ENCODE assay signal across 14 mouse cellular contexts in the genomic region with DNA sequence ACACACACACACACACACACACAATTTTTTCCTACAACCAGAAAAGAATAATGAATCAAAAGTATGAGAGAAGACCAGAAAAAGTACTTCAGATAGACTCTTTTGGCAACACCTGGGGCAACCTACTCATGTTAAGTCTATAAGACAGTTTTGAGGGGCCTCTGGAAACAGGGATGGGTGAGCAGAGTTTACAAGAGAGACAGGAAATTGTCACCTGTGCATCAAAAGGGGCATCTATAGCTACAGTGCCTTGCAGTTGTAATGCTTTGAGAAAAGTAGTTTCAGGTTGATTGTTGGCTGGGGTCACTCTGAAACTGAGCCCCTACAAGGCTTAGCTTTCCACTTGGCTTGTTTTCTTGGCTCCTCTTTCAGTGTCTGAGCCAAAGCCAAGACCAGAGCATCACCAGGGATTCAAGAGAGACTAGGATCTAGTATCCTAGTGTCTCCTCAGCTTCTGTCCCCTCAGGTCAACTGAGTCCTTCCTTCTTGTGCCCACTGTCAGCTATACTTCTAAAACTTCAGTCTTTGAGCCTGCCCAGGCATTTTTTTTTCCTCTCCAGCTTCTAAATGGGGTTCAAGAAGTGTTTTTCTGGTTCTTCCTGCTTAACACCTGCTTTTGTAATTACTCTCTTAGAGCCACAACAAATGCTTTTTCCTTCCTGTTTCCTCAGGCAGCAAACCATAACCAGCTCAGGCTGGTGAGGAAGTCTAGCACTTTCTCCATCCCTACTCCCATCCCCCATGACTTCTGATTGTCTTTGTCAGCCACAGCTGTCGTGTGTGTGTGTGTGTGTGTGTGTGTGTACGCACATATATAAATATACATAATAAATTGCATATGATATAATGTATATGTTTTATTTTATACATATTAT. TPM values are rescaled to one million over a fixed set of nuclear protein-coding genes. Genes with fewer than 3 reads are reported as not detected.
DNase-seq lines count a peak whose midpoint lies in the region; ATAC-seq and TF ChIP-seq lines count a peak whose summit lies in the region.
"Had no signal": no experiment of that assay in that cellular context is flagged by ENCODE, and none has a peak within 500 bp of the region (broad histone marks: within the 10 kb centered on the region; RNA-seq: fewer than 3 reads in every experiment).

No protein-coding gene starts in this region.

- ATAC-seq in heart, embryonic 12.5 days (ENCODE audit: insufficient number of reproducible peaks, low FRiP score) = no peak
- ATAC-seq in megakaryocyte, adult 5-6 weeks (ENCODE audit: poor library complexity, severe bottlenecking) = peak; percentile 95
- no peak for ATAC-seq in erythroblast, adult 5-6 weeks (replicated peaks; ENCODE audit: low FRiP score, poor library complexity, severe bottlenecking)
- no peak for ATAC-seq in kidney, embryonic 15.5 days (replicated peaks; ENCODE audit: low FRiP score)

- H3K27me3 ChIP-seq in heart, embryonic 12.5 days (replicated peaks) = no peaks in the 10 kb centered on the region
- H3K27me3 ChIP-seq in kidney, embryonic 15.5 days = no peaks in the 10 kb centered on the region
- H3K27me3 ChIP-seq: limb, embryonic 12.5 days; neural tube, embryonic 12.5 days had no signal

- no peaks in the 10 kb centered on the region for H3K9me3 ChIP-seq in heart, embryonic 12.5 days (replicated peaks)
- no peaks in the 10 kb centered on the region for H3K9me3 ChIP-seq in kidney, embryonic 15.5 days (replicated peaks)
- H3K9me3 ChIP-seq: limb, embryonic 12.5 days; megakaryocyte, embryonic 14.5 days; neural tube, embryonic 12.5 days had no signal

- DNase-seq in heart, adult 18-20 months = peak; percentile 32 to 59
- DNase-seq in 416B (ENCODE audit: low read depth) = peak; percentile 29
- no peak for DNase-seq in right cerebral cortex, postnatal 36 days (ENCODE audit: low spot score in 2 of 2)
- DNase-seq: cerebellum, adult 2 months had no signal

- no peaks in the 10 kb centered on the region for H3K36me3 ChIP-seq in heart, embryonic 12.5 days
- no peaks in the 10 kb centered on the region for H3K36me3 ChIP-seq in kidney, embryonic 15.5 days
- H3K36me3 ChIP-seq: limb, embryonic 12.5 days; neural tube, embryonic 12.5 days had no signal

- H3K4me2 ChIP-seq in heart, embryonic 12.5 days = no peak overlapping the region
- H3K4me2 ChIP-seq in kidney, embryonic 15.5 days = no peak overlapping the region
- H3K4me2 ChIP-seq: limb, embryonic 12.5 days; neural tube, embryonic 12.5 days had no signal

- no peak overlapping the region for H3K9ac ChIP-seq in heart, embryonic 12.5 days
- no peak overlapping the region for H3K9ac ChIP-seq in kidney, embryonic 15.5 days
- H3K9ac ChIP-seq: limb, embryonic 12.5 days; neural tube, embryonic 12.5 days had no signal

- H3K4me3 ChIP-seq in heart, embryonic 12.5 days = no peak overlapping the region
- no peak overlapping the region for H3K4me3 ChIP-seq in bone marrow macrophage, adult 2 months (ENCODE audit: insufficient read depth, low read length)
- H3K4me3 ChIP-seq in kidney, embryonic 15.5 days (replicated peaks) = no peak overlapping the region
- H3K4me3 ChIP-seq: erythroblast, embryonic 14.5 days; limb, embryonic 12.5 days; megakaryocyte, embryonic 14.5 days; neural tube, embryonic 12.5 days had no signal

- no peaks in the 10 kb centered on the region for H3K4me1 ChIP-seq in heart, embryonic 12.5 days (replicated peaks)
- H3K4me1 ChIP-seq in bone marrow macrophage, adult 2 months (ENCODE audit: control insufficient read depth, insufficient read depth, low read length) = peaks cover 24% of the 10 kb centered on the region
- peaks cover 7% of the 10 kb centered on the region; the same call in 1 of the 2 replicates for H3K4me1 ChIP-seq in kidney, embryonic 15.5 days
- H3K4me1 ChIP-seq: limb, embryonic 12.5 days; megakaryocyte, embryonic 14.5 days; neural tube, embryonic 12.5 days had no signal

- no peak for TF ChIP-seq CTCF in bone marrow macrophage, adult 2 months (IDR thresholded peaks at IDR 0.05; ENCODE audit: low read depth, low read length)

- no peak overlapping the region for H3K27ac ChIP-seq in heart, embryonic 12.5 days (ENCODE audit: poor library complexity, severe bottlenecking)
- H3K27ac ChIP-seq in bone marrow macrophage, adult 2 months (ENCODE audit: insufficient read depth, low read depth, low read length) = peak overlapping the region; percentile 40
- H3K27ac ChIP-seq in kidney, embryonic 15.5 days = no peak overlapping the region; the same call in 1 of the 2 replicates
- H3K27ac ChIP-seq: limb, embryonic 12.5 days; neural tube, embryonic 12.5 days had no signal

- no peak for TF ChIP-seq POLR2A in bone marrow macrophage, adult 2 months (IDR thresholded peaks at IDR 0.05; ENCODE audit: borderline replicate concordance, low read depth, low read length)

- WGBS in heart, embryonic 12.5 days = 60% methylated on average over 2 of the region's 2 CpGs
- WGBS in kidney, embryonic 15.5 days = 77% methylated on average over 2 of the region's 2 CpGs

RNA-seq across cellular contexts. Expression of a gene that starts 17.4 kb away (rescaled TPM):
- 100 to 1,000 TPM; 416 to 419 TPM for total RNA-seq in heart, adult 18-20 months (2021)
- polyA plus RNA-seq in heart, embryonic 12.5 days (2016; fragmentation: Nextera tagmentation; extraction: Ambion mirVana) = 94.6 and 107 TPM in 2 replicates
- 336 and 345 TPM in 2 replicates for polyA plus RNA-seq in bone marrow macrophage, adult 2 months (2012; ENCODE audit: insufficient read depth, insufficient read length, missing spikeins)
- total RNA-seq in megakaryocyte, adult 5-6 weeks (2015) = 247 and 264 TPM in 2 replicates
- total RNA-seq in megakaryocyte, adult 5-6 weeks (2017) = 206 and 218 TPM in 2 replicates
- total RNA-seq in erythroblast, adult 5-6 weeks (2015; ENCODE audit: low replicate concordance) = 1,533 and 1,561 TPM in 2 replicates
- total RNA-seq in erythroblast, adult 5-6 weeks (2017; ENCODE audit: low replicate concordance) = 1,721 and 1,769 TPM in 2 replicates
- polyA plus RNA-seq in kidney, embryonic 15.5 days (2015; fragmentation: Nextera tagmentation; extraction: Ambion mirVana) = 53.1 and 54.1 TPM in 2 replicates

RNA-seq across cellular contexts. Expression of a gene that starts 37.2 kb away (rescaled TPM):
- not detected for total RNA-seq in heart, adult 18-20 months (2021)
- not detected in 2 replicates for polyA plus RNA-seq in heart, embryonic 12.5 days (2016; fragmentation: Nextera tagmentation; extraction: Ambion mirVana)
- polyA plus RNA-seq in bone marrow macrophage, adult 2 months (2012; ENCODE audit: insufficient read depth, insufficient read length, missing spikeins) = not detected in 2 replicates
- not detected in 2 replicates for total RNA-seq in megakaryocyte, adult 5-6 weeks (2015)
- total RNA-seq in megakaryocyte, adult 5-6 weeks (2017) = not detected in 2 replicates
- 6.7 and 8.1 TPM in 2 replicates for total RNA-seq in erythroblast, adult 5-6 weeks (2015; ENCODE audit: low replicate concordance)
- not detected in 2 replicates for total RNA-seq in erythroblast, adult 5-6 weeks (2017; ENCODE audit: low replicate concordance)
- polyA plus RNA-seq in kidney, embryonic 15.5 days (2015; fragmentation: Nextera tagmentation; extraction: Ambion mirVana) = not detected in 2 replicates
- polyA plus RNA-seq: erythroblast, embryonic 14.5 days; heart, embryonic 14.5 days; limb, embryonic 12.5 days; neural tube, embryonic 12.5 days had no signal

Comparison
In these comparisons a context has a peak if more than half of its experiments do, and no peak if none do; other contexts are left out.
1. DNase-seq: peak in heart, adult 18-20 months (2 of 2) and 416B (single experiment); none in right cerebral cortex, postnatal 36 days (0 of 2).